Mouse (Mus musculus): ENCODE results near the gene Foxp1. TPM values are rescaled to one million over a fixed set of nuclear protein-coding genes. Genes with fewer than 3 reads are reported as not detected.

Foxp1 gene
- polyA plus RNA-seq, 2 experiments: 7.9 to 10.6 TPM

GRCm38 (mm10) chr6:99483556-99483955 is 39.0 kb downstream of the Foxp1 start:
- no peak overlapping the region for H3K4me3 ChIP-seq (ENCODE audit: insufficient read depth in 1 of 2, low read depth in 2 of 2, low read length in 2 of 2)
- 77% methylated on average over 10 of the region's 10 CpGs for WGBS (ENCODE audit: insufficient replicate concordance)
- ATAC-seq (ENCODE audit: insufficient read depth) (no peak), DNase-seq (ENCODE audit: low read depth in 3 of 3, low spot score in 3 of 3) (no peak)
- TF ChIP-seq EP300 (IDR thresholded peaks at IDR 0.05; ENCODE audit: low read depth): no peak
- TF ChIP-seq CTCF (IDR thresholded peaks at IDR 0.05; ENCODE audit: low read depth): no peak
- no peak overlapping the region for H3K9ac ChIP-seq (replicated peaks)
- no peak overlapping the region for H3K4me2 ChIP-seq (ENCODE audit: low read depth)
- H3K27me3 ChIP-seq (ENCODE audit: control insufficient read depth, insufficient read depth, low read length): no peaks in the 10 kb centered on the region
- H3K27ac ChIP-seq: no peak overlapping the region
- H3K36me3 ChIP-seq (replicated peaks; ENCODE audit: control insufficient read depth, insufficient read depth, low read depth): no peaks in the 10 kb centered on the region
- peaks cover 0 to 15% of the 10 kb centered on the region in 2 experiments; a peak in 2 of 4 replicates for H3K4me1 ChIP-seq (replicated peaks; ENCODE audit: control insufficient read depth in 2 of 2, insufficient read depth in 2 of 2, low read length in 1 of 2)
- H3K9me3 ChIP-seq (ENCODE audit: control insufficient read depth, low read length): no peaks in the 10 kb centered on the region

GRCm38 (mm10) chr6:99481568-99481967 is 41.0 kb downstream of the Foxp1 start:
- Histone ChIP-seq H3K4me1 (replicated peaks; ENCODE audit: control insufficient read depth in 2 of 2, insufficient read depth in 2 of 2, low read length in 1 of 2) (peaks cover 0 to 15% of the 10 kb centered on the region in 2 experiments; a peak in 2 of 4 replicates), H3K36me3 (replicated peaks; ENCODE audit: control insufficient read depth, insufficient read depth, low read depth) (no peaks in the 10 kb centered on the region), H3K9me3 (ENCODE audit: control insufficient read depth, low read length) (no peaks in the 10 kb centered on the region), H3K9ac (replicated peaks) (no peak overlapping the region), H3K27ac (no peak overlapping the region), H3K27me3 (ENCODE audit: control insufficient read depth, insufficient read depth, low read length) (no peaks in the 10 kb centered on the region), H3K4me2 (ENCODE audit: low read depth) (no peak overlapping the region), H3K4me3 (ENCODE audit: insufficient read depth in 1 of 2, low read depth in 2 of 2, low read length in 2 of 2) (no peak overlapping the region)
- 73% methylated on average over 7 of the region's 7 CpGs for WGBS (ENCODE audit: insufficient replicate concordance)
- no peak for DNase-seq (ENCODE audit: low read depth in 3 of 3, low spot score in 3 of 3)
- TF ChIP-seq CTCF (IDR thresholded peaks at IDR 0.05; ENCODE audit: low read depth): no peak
- no peak for TF ChIP-seq EP300 (IDR thresholded peaks at IDR 0.05; ENCODE audit: low read depth)
- ATAC-seq (ENCODE audit: insufficient read depth): no peak

- Histone ChIP-seq H3K4me3 (ENCODE audit: insufficient read depth in 1 of 2, low read depth in 2 of 2, low read length in 2 of 2) (no peak overlapping the region), H3K4me2 (ENCODE audit: low read depth) (no peak overlapping the region), H3K27me3 (ENCODE audit: control insufficient read depth, insufficient read depth, low read length) (no peaks in the 10 kb centered on the region), H3K9ac (replicated peaks) (no peak overlapping the region), H3K36me3 (replicated peaks; ENCODE audit: control insufficient read depth, insufficient read depth, low read depth) (no peaks in the 10 kb centered on the region), H3K4me1 (replicated peaks; ENCODE audit: control insufficient read depth in 2 of 2, insufficient read depth in 2 of 2, low read length in 1 of 2) (peaks cover 0 to 1% of the 10 kb centered on the region in 2 experiments; a peak in 2 of 4 replicates), H3K9me3 (ENCODE audit: control insufficient read depth, low read length) (no peaks in the 10 kb centered on the region), H3K27ac (no peak overlapping the region)
- TF ChIP-seq EP300 (IDR thresholded peaks at IDR 0.05; ENCODE audit: low read depth) (no peak), CTCF (IDR thresholded peaks at IDR 0.05; ENCODE audit: low read depth) (no peak)
- ATAC-seq (ENCODE audit: insufficient read depth) (no peak), DNase-seq (ENCODE audit: low read depth in 3 of 3, low spot score in 3 of 3) (no peak)
- WGBS (ENCODE audit: insufficient replicate concordance): 77% methylated on average over 13 of the region's 13 CpGs
These were observed 43.5 kb downstream of the Foxp1 start for GRCm38 (mm10) chr6:99478873-99479650.

GRCm38 (mm10) chr6:99475040-99475439 is 47.5 kb downstream of the Foxp1 start:
- ATAC-seq (ENCODE audit: insufficient read depth) (no peak), DNase-seq (ENCODE audit: low read depth in 3 of 3, low spot score in 3 of 3) (no peak)
- Histone ChIP-seq H3K9me3 (ENCODE audit: control insufficient read depth, low read length) (no peaks in the 10 kb centered on the region), H3K9ac (replicated peaks) (no peak overlapping the region), H3K4me3 (ENCODE audit: insufficient read depth in 1 of 2, low read depth in 2 of 2, low read length in 2 of 2) (no peak overlapping the region), H3K36me3 (replicated peaks; ENCODE audit: control insufficient read depth, insufficient read depth, low read depth) (no peaks in the 10 kb centered on the region), H3K27me3 (ENCODE audit: control insufficient read depth, insufficient read depth, low read length) (no peaks in the 10 kb centered on the region), H3K27ac (no peak overlapping the region), H3K4me1 (replicated peaks; ENCODE audit: control insufficient read depth in 2 of 2, insufficient read depth in 2 of 2, low read length in 1 of 2) (no peaks in the 10 kb centered on the region; a peak in 1 of 4 replicates), H3K4me2 (ENCODE audit: low read depth) (no peak overlapping the region)
- TF ChIP-seq CTCF (IDR thresholded peaks at IDR 0.05; ENCODE audit: low read depth) (no peak), EP300 (IDR thresholded peaks at IDR 0.05; ENCODE audit: low read depth) (no peak)
- WGBS (ENCODE audit: insufficient replicate concordance): 75% methylated on average over 9 of the region's 9 CpGs

DNA sequence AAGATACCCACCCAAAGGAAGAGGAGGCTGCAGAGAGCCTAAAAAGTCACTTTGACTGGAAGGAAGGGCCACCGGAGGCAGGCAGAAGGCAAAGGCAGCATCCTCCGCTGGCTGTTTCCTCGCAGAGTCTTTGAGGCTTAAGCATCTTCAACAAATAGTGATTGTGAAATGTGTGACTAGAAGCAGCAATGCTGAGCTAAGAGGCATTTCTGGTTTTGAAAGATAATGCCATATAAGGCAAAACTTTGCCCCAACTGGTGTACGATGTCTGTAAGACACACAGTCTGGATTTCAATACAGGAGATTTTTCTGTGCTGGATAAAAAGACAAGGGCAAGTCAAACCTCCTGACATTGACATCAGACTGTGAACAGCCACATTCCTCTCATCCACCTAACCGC is 51.6 kb downstream of the Foxp1 start:
- Histone ChIP-seq H3K27ac (no peak overlapping the region), H3K9me3 (ENCODE audit: control insufficient read depth, low read length) (no peaks in the 10 kb centered on the region), H3K4me3 (ENCODE audit: insufficient read depth in 1 of 2, low read depth in 2 of 2, low read length in 2 of 2) (no peak overlapping the region), H3K9ac (replicated peaks) (no peak overlapping the region), H3K27me3 (ENCODE audit: control insufficient read depth, insufficient read depth, low read length) (no peaks in the 10 kb centered on the region), H3K4me2 (ENCODE audit: low read depth) (no peak overlapping the region), H3K4me1 (replicated peaks; ENCODE audit: control insufficient read depth in 2 of 2, insufficient read depth in 2 of 2, low read length in 1 of 2) (peaks cover 0 to 3% of the 10 kb centered on the region in 2 experiments; a peak in 1 of 4 replicates), H3K36me3 (replicated peaks; ENCODE audit: control insufficient read depth, insufficient read depth, low read depth) (no peaks in the 10 kb centered on the region)
- 65% methylated on average over 5 of the region's 5 CpGs for WGBS (ENCODE audit: insufficient replicate concordance)
- TF ChIP-seq EP300 (IDR thresholded peaks at IDR 0.05; ENCODE audit: low read depth): no peak
- no peak for TF ChIP-seq CTCF (IDR thresholded peaks at IDR 0.05; ENCODE audit: low read depth)
- ATAC-seq (ENCODE audit: insufficient read depth): no peak
- DNase-seq (ENCODE audit: low read depth in 3 of 3, low spot score in 3 of 3): no peak
